Mouse (Mus musculus) midbrain, embryonic 14.5 days (tissue): ENCODE measurements around the gene Prkab2. TPM values are rescaled to one million over a fixed set of nuclear protein-coding genes. Genes with fewer than 3 reads are reported as not detected.

ENCODE experiments used
- ATAC-seq: fragments of 200-750 bp; cut with Nextera tagmentation; 2 replicates; pipeline ENCODE4 v1.8.0; 2017; ENCODE audit warnings: moderate number of reproducible peaks, moderate library complexity; ENCODE audit not compliant: low FRiP score, low TSS enrichment
- DNase-seq: peaks from one replicate; pipeline ENCODE4 v3.0.0-alpha.2; 2015
- H3K27ac ChIP-seq: fragments of 300-500 bp; sonication (generic); replicated peaks from 2 replicates; pipeline ENCODE4 v1.5.1; 2014; ENCODE audit warnings: mild to moderate bottlenecking, low read depth, low read length, moderate library complexity
- H3K27me3 ChIP-seq: fragments of 300-500 bp; sonication (generic); 2 replicates; pipeline ENCODE4 v1.6.1; 2014; ENCODE audit warnings: low read length, control low read depth, mixed read lengths; ENCODE audit not compliant: control insufficient read depth, insufficient read depth
- H3K36me3 ChIP-seq: fragments of 300-500 bp; sonication (generic); 2 replicates; pipeline ENCODE4 v1.6.1; 2014; ENCODE audit warnings: low read length, control low read depth; ENCODE audit not compliant: control insufficient read depth, insufficient read depth
- H3K4me1 ChIP-seq: fragments of 300-500 bp; sonication (generic); 2 replicates; pipeline ENCODE4 v1.6.1; 2014; ENCODE audit warnings: mild to moderate bottlenecking, antibody characterized with exemption, low read length, control low read depth; ENCODE audit not compliant: control insufficient read depth, insufficient read depth
- H3K4me2 ChIP-seq: fragments of 300-500 bp; sonication (generic); 2 replicates; pipeline ENCODE4 v1.6.1; 2014; ENCODE audit warnings: mild to moderate bottlenecking, low read length, moderate library complexity
- H3K4me3 ChIP-seq: fragments of 300-500 bp; sonication (generic); replicated peaks from 2 replicates; pipeline ENCODE4 v1.5.1; 2014; ENCODE audit warnings: low read depth, low read length
- H3K9ac ChIP-seq: fragments of 300-500 bp; sonication (generic); replicated peaks from 2 replicates; pipeline ENCODE4 v1.6.1; 2014; ENCODE audit warnings: mild to moderate bottlenecking, low read length, moderate library complexity
- H3K9me3 ChIP-seq: fragments of 300-500 bp; sonication (generic); 2 replicates; pipeline ENCODE4 v1.6.1; 2016; ENCODE audit warnings: low read length, control low read depth, mixed read lengths; ENCODE audit not compliant: control insufficient read depth
- WGBS: fragments of 180-500 bp; shearing (Covaris S2); extraction: QIAGEN DNeasy Blood & Tissue Kit; methylation state at CpG from one replicate; pipeline ENCODE4 v1.1.7; 2014; 5-methylcytosine and 5-hydroxymethylcytosine counted together
- polyA plus RNA-seq: library from polyadenylated mRNA; unstranded; fragments of >200 nt; fragmentation: Nextera tagmentation; extraction: Ambion mirVana; gene quantifications from 2 replicates; pipeline ENCODE4 v1.2.1, GENCODE M21; 2014

The Prkab2 gene
- polyA plus RNA-seq, 1 experiment from 2014 or later = 8.9 TPM

- ATAC-seq (no peak), DNase-seq (no peak)
- Histone ChIP-seq H3K9me3 (no peaks in the 10 kb centered on the region), H3K4me1 (peaks cover 10% of the 10 kb centered on the region), H3K4me2 (peak overlapping the region; percentile 75; the same call in 1 of the 2 replicates), H3K27ac (no peak overlapping the region), H3K4me3 (no peak overlapping the region), H3K36me3 (peaks cover 20% of the 10 kb centered on the region), H3K27me3 (no peaks in the 10 kb centered on the region), H3K9ac (0 out of 2 replicates have a peak overlapping the region, but pooled peaks have one; percentile 76)
- WGBS = 93% methylated on average over 7 of the region's 7 CpGs
These were observed 1.8 kb downstream of the Prkab2 start for GRCm38 (mm10) chr3:97659746-97660145.

GRCm38 (mm10) chr3:97661206-97661605, 3.2 kb downstream of the Prkab2 start:
- H3K4me3 ChIP-seq = no peak overlapping the region
- H3K36me3 ChIP-seq = peaks cover 24% of the 10 kb centered on the region
- H3K27ac ChIP-seq = no peak overlapping the region
- H3K4me1 ChIP-seq = peaks cover 10% of the 10 kb centered on the region
- no peak overlapping the region for H3K4me2 ChIP-seq
- H3K9ac ChIP-seq = no peak overlapping the region
- DNase-seq (no peak), ATAC-seq (no peak)
- WGBS = 83% methylated on average over 8 of the region's 8 CpGs
- H3K9me3 ChIP-seq = no peaks in the 10 kb centered on the region
- H3K27me3 ChIP-seq = no peaks in the 10 kb centered on the region

GRCm38 (mm10) chr3:97665525-97665924, 7.5 kb downstream of the Prkab2 start:
- Histone ChIP-seq H3K27me3 (no peaks in the 10 kb centered on the region), H3K9ac (no peak overlapping the region), H3K9me3 (no peaks in the 10 kb centered on the region), H3K27ac (no peak overlapping the region), H3K4me3 (no peak overlapping the region), H3K4me2 (no peak overlapping the region), H3K4me1 (no peaks in the 10 kb centered on the region), H3K36me3 (peaks cover 65% of the 10 kb centered on the region)
- WGBS = 90% methylated on average over 9 of the region's 9 CpGs
- ATAC-seq = no peak
- DNase-seq = no peak

GRCm38 (mm10) chr3:97666154-97666553, 8.2 kb downstream of the Prkab2 start:
- peaks cover 67% of the 10 kb centered on the region for H3K36me3 ChIP-seq
- no peaks in the 10 kb centered on the region for H3K27me3 ChIP-seq
- H3K9me3 ChIP-seq = no peaks in the 10 kb centered on the region
- H3K4me3 ChIP-seq = no peak overlapping the region
- WGBS = 78% methylated on average over 8 of the region's 8 CpGs
- H3K4me1 ChIP-seq = no peaks in the 10 kb centered on the region
- ATAC-seq (no peak), DNase-seq (no peak)
- no peak overlapping the region for H3K27ac ChIP-seq
- no peak overlapping the region for H3K9ac ChIP-seq
- H3K4me2 ChIP-seq = no peak overlapping the region

- no peak for DNase-seq
- Histone ChIP-seq H3K4me2 (no peak overlapping the region), H3K36me3 (peaks cover 67% of the 10 kb centered on the region), H3K9ac (no peak overlapping the region), H3K4me1 (no peaks in the 10 kb centered on the region), H3K27ac (no peak overlapping the region), H3K4me3 (no peak overlapping the region), H3K9me3 (no peaks in the 10 kb centered on the region), H3K27me3 (no peaks in the 10 kb centered on the region)
- WGBS = 85% methylated on average over 14 of the region's 14 CpGs
- no peak for ATAC-seq
These were observed 9.2 kb downstream of the Prkab2 start for GRCm38 (mm10) chr3:97667093-97667675.

- peaks cover 10% of the 10 kb centered on the region for H3K36me3 ChIP-seq
- H3K27ac ChIP-seq = no peak within 1 kb of the TSS
- no peaks in the 10 kb centered on the region for H3K4me1 ChIP-seq
- H3K4me3 ChIP-seq = no peak within 1 kb of the TSS
- no peak for ATAC-seq
- H3K27me3 ChIP-seq = no peaks in the 10 kb centered on the region
- no peaks in the 10 kb centered on the region for H3K9me3 ChIP-seq
- H3K9ac ChIP-seq = no peak within 1 kb of the TSS
- WGBS = 92% methylated on average over 7 of the region's 7 CpGs
- H3K4me2 ChIP-seq = no peak within 1 kb of the TSS
- no peak for DNase-seq
These were observed 16.7 kb downstream of the Prkab2 start, which contains the start of gene Gm17651 for GRCm38 (mm10) chr3:97674644-97675110. TSS of gene Gm17651 (minus strand) at chr3:97674694.

GRCm38 (mm10) chr3:97676126-97676525, 18.1 kb downstream of the Prkab2 start:
- Histone ChIP-seq H3K4me3 (no peak overlapping the region), H3K4me2 (no peak overlapping the region), H3K9me3 (no peaks in the 10 kb centered on the region), H3K4me1 (0 out of 2 replicates have a peak, but pooled peaks cover 5% of the 10 kb centered on the region), H3K9ac (no peak overlapping the region), H3K36me3 (no peaks in the 10 kb centered on the region), H3K27me3 (no peaks in the 10 kb centered on the region), H3K27ac (no peak overlapping the region)
- no peak for ATAC-seq
- no peak for DNase-seq
- WGBS = 93% methylated on average over 3 of the region's 3 CpGs

- 90% methylated on average over 3 of the region's 3 CpGs for WGBS
- H3K4me1 ChIP-seq = 0 out of 2 replicates have a peak, but pooled peaks cover 11% of the 10 kb centered on the region
- DNase-seq (no peak), ATAC-seq (no peak)
- peaks cover 10% of the 10 kb centered on the region for H3K27me3 ChIP-seq
- no peak overlapping the region for H3K27ac ChIP-seq
- no peaks in the 10 kb centered on the region for H3K36me3 ChIP-seq
- no peak overlapping the region for H3K4me2 ChIP-seq
- no peak overlapping the region for H3K4me3 ChIP-seq
- H3K9me3 ChIP-seq = no peaks in the 10 kb centered on the region
- no peak overlapping the region for H3K9ac ChIP-seq
These were observed 20.4 kb downstream of the Prkab2 start for GRCm38 (mm10) chr3:97678416-97678815.
